Mouse (Mus musculus) spleen, adult 2 months (tissue): Measurements from ENCODE around the gene Slc6a11. TPM values are rescaled to one million over a fixed set of nuclear protein-coding genes. Genes with fewer than 3 reads are reported as not detected.

ENCODE experiments used
- DNase-seq, 2 experiments: peaks; one replicate each; pipeline versions ENCODE4 v3.0.0 to v3.0.0-alpha.2; 2012 to 2021; ENCODE audit warnings: low spot score in 2 of 2, low read depth in 1 of 2
- H3K27ac ChIP-seq: fragments of 200-500 bp; 2 replicates; pipeline ENCODE4 v1.5.1; 2012; ENCODE audit warnings: low read length, inconsistent platforms; ENCODE audit not compliant: insufficient read depth
- H3K27me3 ChIP-seq: fragments of 200-500 bp; 2 replicates; pipeline ENCODE4 v1.6.1; 2012; ENCODE audit warnings: mild to moderate bottlenecking, moderate library complexity, low read length, inconsistent platforms; ENCODE audit not compliant: control insufficient read depth, insufficient read depth
- H3K36me3 ChIP-seq: fragments of 200-500 bp; 2 replicates; pipeline ENCODE4 v1.6.1; 2012; ENCODE audit warnings: mild to moderate bottlenecking, low read length, inconsistent platforms; ENCODE audit not compliant: control insufficient read depth, insufficient read depth
- H3K4me1 ChIP-seq: fragments of 200-500 bp; 2 replicates; pipeline ENCODE4 v1.6.1; 2011; ENCODE audit warnings: inconsistent platforms; ENCODE audit not compliant: control insufficient read depth, insufficient read depth, insufficient read length
- H3K4me3 ChIP-seq: fragments of 200-500 bp; 2 replicates; pipeline ENCODE4 v1.5.1; 2011; ENCODE audit warnings: mild to moderate bottlenecking, inconsistent platforms; ENCODE audit not compliant: insufficient read depth, insufficient read length; ENCODE audit errors: extremely low read depth
- CTCF ChIP-seq: fragments of 200-500 bp; IDR thresholded peaks from 2 replicates; pipeline ENCODE4 v1.5.1; 2011; ENCODE audit warnings: mild to moderate bottlenecking, inconsistent platforms; ENCODE audit not compliant: insufficient read depth, insufficient read length, insufficient replicate concordance; ENCODE audit errors: extremely low read depth
- POLR2A ChIP-seq: fragments of 200-500 bp; IDR thresholded peaks from 2 replicates; pipeline ENCODE4 v1.6.1; 2011; ENCODE audit warnings: low read depth, low read length, inconsistent platforms
- WGBS: fragments of 180-500 bp; shearing (Covaris S2); methylation state at CpG from one replicate; pipeline ENCODE4 v1.1.7; 2018; 5-methylcytosine and 5-hydroxymethylcytosine counted together
- polyA plus RNA-seq: library from polyadenylated mRNA; depleted of rRNA; stranded (reverse); fragments of >200 nt; gene quantifications from 2 replicates; pipeline ENCODE4 v1.2.3, GENCODE M21; 2012

Slc6a11 gene
- polyA plus RNA-seq, 1 experiment: not detected

- no peak for TF ChIP-seq POLR2A
- no peak for TF ChIP-seq CTCF
- WGBS: 47% methylated on average over 2 of the region's 2 CpGs
These were observed 12.5 kb downstream of the Slc6a11 start for GRCm38 (mm10) chr6:114143544-114143943.

GRCm38 (mm10) chr6:114144447-114145105, 13.5 kb downstream of the Slc6a11 start:
- no peaks in the 10 kb centered on the region for H3K36me3 ChIP-seq
- H3K4me1 ChIP-seq: no peaks in the 10 kb centered on the region
- no peaks in the 10 kb centered on the region for H3K27me3 ChIP-seq
- no peak overlapping the region for H3K4me3 ChIP-seq
- H3K27ac ChIP-seq: no peak overlapping the region
- no peak for DNase-seq
- WGBS: 84% methylated on average over 6 of the region's 6 CpGs
- no peak for TF ChIP-seq CTCF
- TF ChIP-seq POLR2A: no peak

More at GRCm38 (mm10) chr6:114143544-114143943, 12.5 kb downstream of the Slc6a11 start:
- Histone ChIP-seq H3K27me3 (no peaks in the 10 kb centered on the region), H3K4me3 (no peak overlapping the region), H3K36me3 (no peaks in the 10 kb centered on the region), H3K27ac (no peak overlapping the region), H3K4me1 (no peaks in the 10 kb centered on the region)
- no peak for DNase-seq

GRCm38 (mm10) chr6:114145650-114146329, 14.7 kb downstream of the Slc6a11 start:
- TF ChIP-seq CTCF: no peak
- no peak for TF ChIP-seq POLR2A
- 79% methylated on average over 6 of the region's 6 CpGs for WGBS
- no peak for DNase-seq
- Histone ChIP-seq H3K4me1 (no peaks in the 10 kb centered on the region), H3K4me3 (no peak overlapping the region), H3K36me3 (no peaks in the 10 kb centered on the region), H3K27ac (no peak overlapping the region), H3K27me3 (no peaks in the 10 kb centered on the region)

GRCm38 (mm10) chr6:114155720-114156119, 24.7 kb downstream of the Slc6a11 start:
- TF ChIP-seq POLR2A (no peak), CTCF (no peak)
- no peaks in the 10 kb centered on the region for H3K36me3 ChIP-seq
- no peak overlapping the region for H3K27ac ChIP-seq
- DNase-seq: no peak
- H3K27me3 ChIP-seq: no peaks in the 10 kb centered on the region
- H3K4me3 ChIP-seq: no peak overlapping the region
- 88% methylated on average over 10 of the region's 10 CpGs for WGBS
- H3K4me1 ChIP-seq: no peaks in the 10 kb centered on the region

- Histone ChIP-seq H3K27ac (no peak overlapping the region), H3K4me1 (no peaks in the 10 kb centered on the region), H3K36me3 (no peaks in the 10 kb centered on the region), H3K4me3 (no peak overlapping the region), H3K27me3 (no peaks in the 10 kb centered on the region)
- TF ChIP-seq CTCF (no peak), POLR2A (no peak)
- WGBS: 89% methylated on average over 7 of the region's 7 CpGs
- DNase-seq: no peak
These were observed 27.8 kb downstream of the Slc6a11 start for GRCm38 (mm10) chr6:114158811-114159210.

GRCm38 (mm10) chr6:114160732-114161131, 29.7 kb downstream of the Slc6a11 start:
- TF ChIP-seq POLR2A (no peak), CTCF (no peak)
- Histone ChIP-seq H3K4me3 (no peak overlapping the region), H3K27me3 (no peaks in the 10 kb centered on the region), H3K36me3 (no peaks in the 10 kb centered on the region), H3K4me1 (no peaks in the 10 kb centered on the region), H3K27ac (no peak overlapping the region)
- no peak for DNase-seq
- 80% methylated on average over 8 of the region's 8 CpGs for WGBS

- TF ChIP-seq CTCF (no peak), POLR2A (no peak)
- no peaks in the 10 kb centered on the region for H3K4me1 ChIP-seq
- DNase-seq: no peak
- 23% methylated on average over 8 of the region's 8 CpGs for WGBS
- H3K27me3 ChIP-seq: no peaks in the 10 kb centered on the region
- no peak overlapping the region for H3K27ac ChIP-seq
- no peak overlapping the region for H3K4me3 ChIP-seq
- H3K36me3 ChIP-seq: no peaks in the 10 kb centered on the region
These were observed 43.0 kb downstream of the Slc6a11 start for GRCm38 (mm10) chr6:114174052-114174397.
